Mouse (Mus musculus) c-Kit-positive CD71-negative TER-119-negative erythroid progenitor cells, embryonic 14.5 days (primary cell): ENCODE measurements around the gene Khnyn.

Experiments used
- DNase-seq: peaks from one replicate; pipeline ENCODE4 v3.0.0-alpha.2; 2013; ENCODE audit warnings: low read depth

The Khnyn gene

GRCm38 (mm10) chr14:55873714-55874683 is 10.7 kb upstream of the Khnyn start:
- DNase-seq, result peak; percentile 62

GRCm38 (mm10) chr14:55877469-55878315 is 7.1 kb upstream of the Khnyn start:
- no peak for DNase-seq

- DNase-seq, result no peak
These were observed 6.3 kb upstream of the Khnyn start for GRCm38 (mm10) chr14:55878316-55878940.

GRCm38 (mm10) chr14:55879623-55880022 is 5.1 kb upstream of the Khnyn start:
- peak; percentile 71 for DNase-seq

- no peak for DNase-seq
These were observed 3.8 kb upstream of the Khnyn start for GRCm38 (mm10) chr14:55880982-55881381.

- no peak for DNase-seq
These were observed 2.5 kb upstream of the Khnyn start for GRCm38 (mm10) chr14:55882171-55882641.

- no peak for DNase-seq
These were observed 1.5 kb upstream of the Khnyn start for GRCm38 (mm10) chr14:55883149-55883661.

- DNase-seq, result no peak
These were observed 1.1 kb upstream of the Khnyn start for GRCm38 (mm10) chr14:55883663-55884062.

- DNase-seq, result no peak
These were observed 581 bp upstream of the Khnyn start, which contains the start of gene Cbln3 for GRCm38 (mm10) chr14:55884166-55884565. Gene Cbln3 (minus strand): TSS chr14:55884392.

- no peak for DNase-seq
These were observed 505 bp downstream of the Khnyn start for GRCm38 (mm10) chr14:55885114-55885790.

- DNase-seq, result no peak
These were observed 1.1 kb downstream of the Khnyn start for GRCm38 (mm10) chr14:55885791-55886271.

- no peak for DNase-seq
These were observed 2.0 kb downstream of the Khnyn start for GRCm38 (mm10) chr14:55886571-55887382.

GRCm38 (mm10) chr14:55897671-55898070 is 12.9 kb downstream of the Khnyn start:
- DNase-seq, result no peak

GRCm38 (mm10) chr14:55898947-55899346 is 14.2 kb downstream of the Khnyn start:
- DNase-seq, result no peak

- DNase-seq, result no peak
These were observed 15.1 kb downstream of the Khnyn start, which contains the start of gene Sdr39u1 for GRCm38 (mm10) chr14:55899701-55900413. Gene Sdr39u1 (minus strand): TSS chr14:55900293.

- DNase-seq, result no peak
These were observed 15.6 kb downstream of the Khnyn start for GRCm38 (mm10) chr14:55900414-55900755.

- no peak for DNase-seq
These were observed 20.8 kb downstream of the Khnyn start for GRCm38 (mm10) chr14:55905518-55905917.

GRCm38 (mm10) chr14:55913406-55913805 is 28.7 kb downstream of the Khnyn start:
- DNase-seq, result no peak

GRCm38 (mm10) chr14:55918240-55919082 is 33.7 kb downstream of the Khnyn start:
- peak; percentile 90 for DNase-seq
